Mouse (Mus musculus) hindbrain, embryonic 16.5 days (tissue): ENCODE measurements at regions not wholly inside any gene's neighbourhood (a gene's known extent, or its start where the extent isn't known, plus 50 kb on each side); places are given as distances from the start of the nearest gene placed in this dataset.

Experiments
- ATAC-seq: fragments of 200-750 bp; cut with Nextera tagmentation; 2 replicates; pipeline ENCODE4 v1.8.0; 2017; ENCODE audit warnings: moderate TSS enrichment, moderate library complexity
- H3K27ac ChIP-seq: fragments of 300-500 bp; sonication (generic); 2 replicates; pipeline ENCODE4 v1.5.1; 2014; ENCODE audit warnings: low read depth, mild to moderate bottlenecking, control low read depth, low read length, moderate library complexity
- H3K27me3 ChIP-seq: fragments of 300-500 bp; sonication (generic); replicated peaks from 2 replicates; pipeline ENCODE4 v1.6.1; 2014; ENCODE audit warnings: low read length; ENCODE audit not compliant: control insufficient read depth, insufficient read depth
- H3K36me3 ChIP-seq: fragments of 300-500 bp; sonication (generic); 2 replicates; pipeline ENCODE4 v1.6.1; 2014; ENCODE audit warnings: mild to moderate bottlenecking, low read length, moderate library complexity, mixed read lengths; ENCODE audit not compliant: control insufficient read depth, insufficient read depth
- H3K4me1 ChIP-seq: fragments of 300-500 bp; sonication (generic); 2 replicates; pipeline ENCODE4 v1.6.1; 2014; ENCODE audit warnings: low read depth, low read length; ENCODE audit not compliant: control insufficient read depth, insufficient read depth
- H3K4me2 ChIP-seq: fragments of 300-500 bp; sonication (generic); 2 replicates; pipeline ENCODE4 v1.6.1; 2014; ENCODE audit warnings: mild to moderate bottlenecking, low read length, control low read depth, moderate library complexity
- H3K4me3 ChIP-seq: fragments of 300-500 bp; sonication (generic); 2 replicates; pipeline ENCODE4 v1.5.1; 2014; ENCODE audit warnings: mild to moderate bottlenecking, low read length, control low read depth, moderate library complexity
- H3K9ac ChIP-seq: fragments of 300-500 bp; sonication (generic); 2 replicates; pipeline ENCODE4 v1.6.1; 2014; ENCODE audit warnings: low read depth, mild to moderate bottlenecking, control low read depth, low read length, moderate library complexity
- H3K9me3 ChIP-seq: fragments of 300-500 bp; sonication (generic); 2 replicates; pipeline ENCODE4 v1.6.1; 2014; ENCODE audit warnings: mild to moderate bottlenecking, low read length, moderate library complexity; ENCODE audit not compliant: control insufficient read depth
- WGBS: fragments of 180-500 bp; shearing (Covaris S2); extraction: QIAGEN DNeasy Blood & Tissue Kit; methylation state at CpG from one replicate; pipeline ENCODE4 v1.1.7; 2014; 5-methylcytosine and 5-hydroxymethylcytosine counted together

- Histone ChIP-seq H3K9me3 (no peaks in the 10 kb centered on the region), H3K36me3 (no peaks in the 10 kb centered on the region), H3K9ac (no peak overlapping the region), H3K27me3 (no peaks in the 10 kb centered on the region), H3K4me2 (no peak overlapping the region), H3K27ac (no peak overlapping the region), H3K4me3 (no peak overlapping the region), H3K4me1 (peaks cover 6% of the 10 kb centered on the region)
- 66% methylated on average over 7 of the region's 7 CpGs for WGBS
- no peak for ATAC-seq
These were observed 106.6 kb upstream of the Auts2 start for GRCm38 (mm10) chr5:132649771-132650170.

- H3K4me2 ChIP-seq, result no peak overlapping the region
- H3K27ac ChIP-seq, result no peak overlapping the region
- H3K4me3 ChIP-seq, result no peak overlapping the region
- H3K36me3 ChIP-seq, result no peaks in the 10 kb centered on the region
- 60% methylated on average over 2 of the region's 2 CpGs for WGBS
- no peak overlapping the region for H3K9ac ChIP-seq
- no peaks in the 10 kb centered on the region for H3K27me3 ChIP-seq
- no peaks in the 10 kb centered on the region for H3K9me3 ChIP-seq
- ATAC-seq, result no peak
- H3K4me1 ChIP-seq, result peaks cover 3% of the 10 kb centered on the region
These were observed 105.6 kb upstream of the Auts2 start for GRCm38 (mm10) chr5:132648751-132649150.

GRCm38 (mm10) chr5:132644646-132645172 is 101.6 kb upstream of the Auts2 start:
- WGBS, result 74% methylated on average over 5 of the region's 5 CpGs
- H3K4me1 ChIP-seq, result no peaks in the 10 kb centered on the region
- no peaks in the 10 kb centered on the region for H3K36me3 ChIP-seq
- H3K9ac ChIP-seq, result no peak overlapping the region
- H3K4me3 ChIP-seq, result no peak overlapping the region
- H3K27me3 ChIP-seq, result no peaks in the 10 kb centered on the region
- ATAC-seq, result no peak
- no peaks in the 10 kb centered on the region for H3K9me3 ChIP-seq
- H3K27ac ChIP-seq, result no peak overlapping the region
- H3K4me2 ChIP-seq, result no peak overlapping the region

GRCm38 (mm10) chr5:132643270-132643669 is 100.1 kb upstream of the Auts2 start:
- Histone ChIP-seq H3K9me3 (no peaks in the 10 kb centered on the region), H3K36me3 (no peaks in the 10 kb centered on the region), H3K4me2 (no peak overlapping the region), H3K4me3 (no peak overlapping the region), H3K27ac (no peak overlapping the region), H3K4me1 (no peaks in the 10 kb centered on the region), H3K27me3 (no peaks in the 10 kb centered on the region), H3K9ac (no peak overlapping the region)
- no peak for ATAC-seq
- 47% methylated on average over 3 of the region's 3 CpGs for WGBS

- Histone ChIP-seq H3K27ac (no peak overlapping the region), H3K9ac (no peak overlapping the region), H3K9me3 (peaks cover 3% of the 10 kb centered on the region; the same call in 1 of the 2 replicates), H3K4me1 (no peaks in the 10 kb centered on the region), H3K4me2 (no peak overlapping the region), H3K36me3 (no peaks in the 10 kb centered on the region), H3K4me3 (no peak overlapping the region), H3K27me3 (no peaks in the 10 kb centered on the region)
- 34% methylated on average over 5 of the region's 5 CpGs for WGBS
- ATAC-seq, result no peak
These were observed 90.2 kb upstream of the Auts2 start for GRCm38 (mm10) chr5:132633198-132633884.

GRCm38 (mm10) chr5:132621751-132622150 is 78.6 kb upstream of the Auts2 start:
- WGBS, result 46% methylated on average over 7 of the region's 7 CpGs
- Histone ChIP-seq H3K27me3 (no peaks in the 10 kb centered on the region), H3K4me2 (no peak overlapping the region), H3K4me3 (no peak overlapping the region), H3K4me1 (no peaks in the 10 kb centered on the region), H3K36me3 (no peaks in the 10 kb centered on the region), H3K27ac (no peak overlapping the region), H3K9ac (no peak overlapping the region), H3K9me3 (no peaks in the 10 kb centered on the region)
- no peak for ATAC-seq

GRCm38 (mm10) chr5:132617241-132617640 is 74.1 kb upstream of the Auts2 start:
- Histone ChIP-seq H3K9me3 (no peaks in the 10 kb centered on the region), H3K4me2 (no peak overlapping the region), H3K4me1 (no peaks in the 10 kb centered on the region), H3K4me3 (no peak overlapping the region), H3K36me3 (no peaks in the 10 kb centered on the region), H3K27ac (no peak overlapping the region), H3K9ac (no peak overlapping the region), H3K27me3 (no peaks in the 10 kb centered on the region)
- 68% methylated on average over 3 of the region's 3 CpGs for WGBS
- ATAC-seq, result no peak

- Histone ChIP-seq H3K4me2 (no peak overlapping the region), H3K27me3 (no peaks in the 10 kb centered on the region), H3K4me3 (no peak overlapping the region), H3K4me1 (no peaks in the 10 kb centered on the region), H3K36me3 (no peaks in the 10 kb centered on the region), H3K9ac (no peak overlapping the region), H3K9me3 (no peaks in the 10 kb centered on the region), H3K27ac (no peak overlapping the region)
- 45% methylated on average over 4 of the region's 4 CpGs for WGBS
- no peak for ATAC-seq
These were observed 66.1 kb upstream of the Auts2 start for GRCm38 (mm10) chr5:132609251-132609650.

- no peaks in the 10 kb centered on the region for H3K36me3 ChIP-seq
- no peak overlapping the region for H3K4me3 ChIP-seq
- WGBS, result 44% methylated on average over 6 of the region's 6 CpGs
- no peaks in the 10 kb centered on the region for H3K4me1 ChIP-seq
- no peaks in the 10 kb centered on the region for H3K27me3 ChIP-seq
- no peak overlapping the region for H3K9ac ChIP-seq
- H3K4me2 ChIP-seq, result no peak overlapping the region
- no peak for ATAC-seq
- H3K27ac ChIP-seq, result no peak overlapping the region
- H3K9me3 ChIP-seq, result no peaks in the 10 kb centered on the region
These were observed 63.1 kb upstream of the Auts2 start for GRCm38 (mm10) chr5:132606216-132606615.
